Mouse (Mus musculus) telencephalon, adult 2 months (tissue): ENCODE measurements around the gene Fam43b.

Experiments used
- DNase-seq: peaks from one replicate; pipeline ENCODE4 v3.0.0-alpha.2; 2011; ENCODE audit warnings: low read depth, low spot score

The Fam43b gene

DNA sequence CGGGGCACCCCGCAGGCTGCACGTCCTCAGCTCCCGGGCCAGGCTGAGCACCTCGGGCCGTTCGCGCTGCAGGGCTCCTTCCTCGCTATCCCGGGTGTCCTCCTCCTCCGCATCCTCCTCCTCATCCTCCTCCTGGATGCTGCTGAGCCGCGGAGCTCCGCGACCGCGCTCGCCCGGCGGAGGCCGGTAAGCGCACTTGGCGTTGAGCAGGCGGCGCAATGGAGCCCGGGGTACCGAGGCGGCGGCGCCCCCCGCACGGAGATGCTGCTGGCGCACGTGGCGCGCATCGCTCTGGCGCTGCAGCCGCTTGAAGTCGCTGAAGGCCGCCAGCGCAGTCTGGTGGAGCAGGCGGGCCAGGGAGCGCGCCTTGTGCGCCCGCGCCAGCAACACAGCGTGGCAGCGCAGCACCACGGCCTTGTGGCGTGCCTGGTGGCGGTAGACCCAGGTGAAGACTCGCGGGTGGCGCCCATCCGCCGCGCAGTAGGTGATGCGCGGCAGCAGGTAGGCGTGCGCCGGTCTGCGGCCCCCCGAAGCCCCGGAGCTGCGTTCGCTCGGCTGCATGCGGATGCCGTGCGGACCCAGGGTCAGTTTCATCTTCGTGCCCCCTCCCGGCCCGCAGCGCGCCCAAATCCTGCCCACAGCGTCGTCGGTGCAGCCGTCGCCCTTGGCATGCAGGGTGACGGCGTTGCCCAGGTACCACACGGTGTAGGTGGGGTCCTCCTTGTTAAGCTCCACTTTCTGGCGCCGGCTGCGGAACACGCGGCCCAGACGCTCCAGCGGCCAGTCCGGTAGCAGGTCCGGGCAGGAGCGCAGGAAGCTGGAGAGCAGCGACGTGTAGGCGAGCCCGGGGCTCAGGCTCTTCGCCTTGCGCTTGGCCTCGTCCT, 999 bp downstream of the Fam43b start:
- no peak for DNase-seq

- DNase-seq = no peak
Observed at GRCm38 (mm10) chr4:138393703-138394102, 2.6 kb downstream of the Fam43b start.

GRCm38 (mm10) chr4:138383789-138384188, 12.5 kb downstream of the Fam43b start:
- no peak for DNase-seq

- DNase-seq = no peak
Observed at GRCm38 (mm10) chr4:138382462-138382861, 13.9 kb downstream of the Fam43b start.

- DNase-seq = no peak
Observed at GRCm38 (mm10) chr4:138380132-138380689, 16.1 kb downstream of the Fam43b start.

DNA sequence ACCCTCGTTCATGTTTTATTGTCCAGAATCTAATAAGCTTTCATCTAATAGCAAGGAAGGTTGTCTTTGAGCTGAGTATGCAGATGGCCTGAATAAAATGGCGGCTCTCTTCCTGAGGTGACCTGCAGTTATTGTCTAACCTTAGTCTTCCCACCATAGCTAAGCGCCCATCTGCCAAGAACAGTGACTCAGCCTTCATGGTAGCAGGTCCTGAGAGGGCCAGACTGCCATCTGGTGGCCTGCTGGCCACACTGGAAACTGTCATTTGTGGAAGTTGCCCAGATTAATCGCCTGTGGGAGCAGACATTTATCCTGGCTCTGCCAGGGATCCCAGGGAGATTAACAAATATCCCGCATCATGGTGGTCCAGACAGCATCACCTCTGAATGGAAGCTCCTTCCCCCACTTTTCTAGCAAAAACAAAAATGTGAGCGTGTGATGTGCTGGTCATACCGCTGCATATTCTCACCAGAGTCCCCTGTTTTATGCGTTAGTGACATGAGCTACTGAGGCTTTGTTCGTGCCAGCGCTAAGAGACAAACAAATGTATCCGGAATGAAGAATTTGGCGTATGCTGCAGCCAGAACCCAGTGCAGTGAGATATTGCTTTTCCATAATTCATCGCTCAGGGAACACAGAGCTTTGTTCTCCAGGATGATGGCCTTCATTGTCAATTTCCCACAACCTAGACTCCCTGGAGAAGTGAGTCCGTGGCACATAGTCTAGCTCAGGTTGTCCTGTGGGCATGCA, 17.1 kb downstream of the Fam43b start:
- DNase-seq = no peak

DNA sequence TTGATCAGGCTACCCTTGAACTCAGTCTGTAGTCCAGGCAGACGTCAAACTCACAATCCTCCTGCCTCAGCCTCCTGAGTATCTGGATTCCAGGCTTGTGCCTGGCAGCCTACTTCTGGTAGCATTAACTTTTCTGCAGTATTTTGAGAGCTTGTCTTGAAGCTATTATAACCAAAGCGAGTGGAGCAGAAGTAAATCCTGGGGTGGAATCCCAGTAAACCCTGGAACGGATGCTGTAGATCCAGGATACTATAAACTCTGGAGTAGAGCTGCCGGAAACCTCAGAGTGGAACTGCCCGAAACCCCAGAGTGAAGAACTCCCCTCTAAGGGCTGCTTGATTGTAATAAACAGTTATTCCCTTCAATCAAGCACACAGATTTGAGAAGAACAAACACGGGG, 18.8 kb downstream of the Fam43b start:
- no peak for DNase-seq

- DNase-seq = no peak
Observed at GRCm38 (mm10) chr4:138375117-138375516, 21.2 kb downstream of the Fam43b start.

GRCm38 (mm10) chr4:138370996-138371516, 25.3 kb downstream of the Fam43b start:
- DNase-seq = no peak

GRCm38 (mm10) chr4:138368498-138369260, 27.6 kb downstream of the Fam43b start:
- DNase-seq = no peak

DNA sequence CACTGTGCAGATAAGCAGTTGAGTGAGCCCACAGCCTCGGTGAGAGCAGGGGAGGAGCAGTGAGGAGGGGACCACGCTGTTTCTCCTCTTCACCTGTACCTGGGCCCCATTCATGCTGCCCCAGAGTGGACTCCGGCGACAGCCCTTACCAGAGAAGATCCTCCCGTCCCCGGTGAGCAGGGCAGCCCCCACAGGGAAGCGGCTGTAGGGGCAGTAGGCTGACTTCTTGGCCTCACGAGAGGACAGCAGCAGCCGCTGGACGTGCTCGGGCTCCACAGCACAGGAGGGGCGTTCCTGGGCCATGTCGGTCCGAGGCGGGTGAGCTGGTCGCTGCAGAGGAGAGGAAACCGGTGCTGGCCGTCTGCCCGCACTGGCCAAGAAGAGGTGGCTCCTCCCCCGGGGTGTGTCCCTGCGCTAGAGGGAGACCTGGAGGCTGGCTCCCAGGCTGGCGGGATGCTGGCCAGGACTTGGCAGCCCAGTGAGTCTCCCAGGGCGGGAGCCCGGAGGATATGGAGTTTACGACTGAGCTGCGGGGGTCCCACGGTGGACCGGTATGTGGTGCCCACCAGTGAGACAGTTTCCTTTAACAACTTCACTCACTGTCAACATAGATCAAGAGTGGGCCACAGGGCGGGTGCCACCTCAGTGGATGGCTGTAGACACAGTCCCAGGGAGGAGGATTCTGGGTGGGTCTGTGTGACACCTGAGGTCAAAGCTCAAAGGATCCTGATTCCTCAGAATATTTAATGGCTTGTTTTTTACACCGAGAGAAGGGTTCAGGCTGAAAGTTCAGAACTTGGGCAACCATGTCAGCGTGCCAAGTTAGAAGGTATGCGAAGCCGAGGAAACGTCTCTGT, 28.5 kb downstream of the Fam43b start, which contains the start of gene Cda:
Gene Cda, minus strand, starts transcription at position 352 of the 857 bp plus-strand sequence.
- no peak for DNase-seq

DNA sequence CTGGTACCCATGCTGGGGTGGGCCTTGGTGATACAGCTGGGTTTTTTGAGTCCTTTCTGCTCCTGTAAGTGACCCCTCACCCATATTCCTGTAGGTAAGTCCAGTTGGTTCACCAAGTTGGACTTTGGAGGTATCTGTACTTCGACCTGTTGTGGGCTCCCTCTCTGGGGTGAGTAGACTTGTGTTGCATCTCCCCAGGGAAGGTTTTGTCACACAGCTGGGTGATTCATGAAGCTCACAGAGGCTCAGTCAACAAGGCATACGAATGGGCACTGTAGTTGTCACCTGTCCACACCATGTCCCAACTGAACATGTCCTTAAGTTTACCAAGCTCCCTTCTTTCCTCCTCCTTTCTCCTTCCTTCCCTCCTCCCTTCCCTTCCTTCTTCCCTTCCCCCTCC, 29.8 kb downstream of the Fam43b start:
- no peak for DNase-seq

DNA sequence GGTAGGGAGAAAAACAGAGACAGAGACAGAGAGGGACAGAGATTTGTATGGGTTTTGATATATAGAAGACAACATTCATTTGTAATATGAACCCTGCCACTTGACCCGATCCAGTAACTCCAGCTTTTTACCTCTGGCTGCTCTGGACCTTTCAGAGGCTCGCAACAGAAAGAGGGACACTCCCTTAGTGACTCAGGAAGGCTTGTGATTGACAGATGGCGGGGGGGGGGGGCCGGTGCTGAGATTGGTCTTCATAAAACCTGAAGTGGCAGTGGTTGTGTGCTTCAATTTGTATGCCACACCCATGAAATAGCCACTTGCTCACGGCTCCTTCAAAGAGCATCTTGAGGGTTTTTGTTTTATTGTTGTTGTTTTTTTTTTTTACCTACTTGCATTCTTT, 32.8 kb downstream of the Fam43b start:
- no peak for DNase-seq

- DNase-seq = no peak
Observed at GRCm38 (mm10) chr4:138362883-138363282, 33.4 kb downstream of the Fam43b start.

DNA sequence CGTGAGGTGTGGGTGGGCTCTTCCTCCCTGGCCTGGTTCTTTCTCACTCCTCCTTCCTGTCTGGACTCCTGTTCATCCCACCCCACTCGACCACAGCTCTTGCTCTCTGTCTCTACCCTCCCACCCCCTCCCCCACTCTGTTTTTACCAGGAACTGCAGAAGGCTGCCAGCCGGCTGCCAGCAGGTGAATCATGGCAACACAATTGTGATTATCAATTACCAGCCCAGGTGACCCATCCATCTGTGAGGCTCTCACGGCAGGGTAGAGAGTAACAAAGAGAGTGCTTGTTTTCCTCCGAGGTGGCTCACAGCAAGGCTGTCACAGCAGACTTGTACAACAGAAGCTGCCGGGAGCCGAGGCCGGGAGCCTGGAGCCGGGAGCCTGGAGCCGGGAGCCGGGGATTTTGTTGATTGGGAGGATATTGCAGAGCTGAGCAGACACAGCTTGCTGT, 34.9 kb downstream of the Fam43b start:
- DNase-seq = no peak

GRCm38 (mm10) chr4:138358176-138358575, 38.2 kb downstream of the Fam43b start:
- no peak for DNase-seq

GRCm38 (mm10) chr4:138356551-138356950, 39.8 kb downstream of the Fam43b start:
- no peak for DNase-seq

GRCm38 (mm10) chr4:138356141-138356540, 40.2 kb downstream of the Fam43b start:
- DNase-seq = no peak

GRCm38 (mm10) chr4:138355496-138355895, 40.8 kb downstream of the Fam43b start:
- DNase-seq = no peak

DNA sequence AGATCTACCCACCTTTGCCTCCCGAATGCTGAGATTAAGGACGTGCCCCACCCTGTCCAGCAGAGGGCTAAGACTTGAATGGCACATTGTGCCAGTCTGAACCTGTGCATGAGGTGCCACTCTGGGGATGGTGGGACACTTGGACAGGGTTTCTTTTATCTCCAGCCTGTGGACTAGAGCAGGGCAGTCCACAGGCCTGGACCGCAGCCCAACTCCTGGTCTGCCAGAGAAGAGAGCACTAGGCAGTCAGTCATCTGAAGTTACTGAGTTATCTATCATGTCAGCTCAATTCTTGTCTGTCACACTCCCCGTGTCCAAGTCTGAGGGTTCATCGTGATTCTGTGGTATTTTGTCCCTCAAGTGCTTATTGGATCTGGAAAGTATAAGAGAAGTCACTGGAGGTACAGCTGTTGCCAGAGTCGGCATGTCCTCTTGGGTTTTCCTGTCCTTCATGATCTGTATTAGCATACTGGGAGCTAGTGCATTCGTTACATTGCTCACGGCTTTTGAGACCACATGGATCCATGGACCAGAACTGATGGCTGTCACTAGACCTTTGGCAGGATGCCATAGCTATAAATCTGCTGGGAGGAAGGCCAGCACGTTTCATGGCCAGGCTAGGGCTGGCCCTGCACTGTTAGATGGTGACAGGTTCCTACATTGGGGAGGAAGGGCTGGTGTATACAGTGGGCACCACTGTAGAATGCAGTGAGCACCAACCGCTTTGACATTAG, 42.7 kb downstream of the Fam43b start:
- DNase-seq = no peak
